Mouse (Mus musculus): ENCODE measurements around the gene Scn11a. TPM values are rescaled to one million over a fixed set of nuclear protein-coding genes. Genes with fewer than 3 reads are reported as not detected.

The Scn11a gene
- polyA plus RNA-seq, 1 experiment from 2014 or later = 0.21 TPM

DNA sequence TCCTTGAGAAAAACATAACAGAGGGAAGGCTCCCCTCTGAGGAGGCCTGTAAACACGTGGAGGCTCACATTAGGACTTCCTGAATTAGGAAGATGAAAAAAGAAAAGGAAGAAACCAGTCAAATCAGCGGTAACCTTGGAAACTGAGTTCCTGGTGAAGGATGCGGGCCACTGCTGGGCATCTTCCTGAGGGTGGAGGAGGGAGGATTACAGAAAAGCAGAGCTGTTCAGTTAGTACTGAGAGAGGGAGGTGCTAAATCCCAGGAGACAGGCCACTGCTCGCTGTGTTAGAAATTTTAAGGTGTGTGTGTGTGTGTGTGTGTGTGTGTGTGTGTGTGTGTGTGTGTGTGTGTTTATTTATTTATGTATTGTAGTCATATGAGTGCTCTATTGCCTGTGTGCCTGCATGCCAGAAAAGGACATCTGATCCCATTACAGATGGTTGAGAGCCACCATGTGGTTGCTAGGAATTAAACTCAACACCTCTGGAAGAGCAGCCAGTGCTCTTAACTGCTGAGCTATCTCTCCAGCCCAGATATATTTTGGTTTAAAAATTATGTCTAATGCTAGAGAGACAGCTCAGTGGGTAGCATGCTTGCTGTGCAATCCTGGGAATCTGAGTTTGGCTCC, 17.4 kb upstream of the Scn11a start:
- Histone ChIP-seq H3K9me3 (ENCODE audit: control insufficient read depth, low read length) (no peaks in the 10 kb centered on the region), H3K36me3 (replicated peaks; ENCODE audit: control insufficient read depth, insufficient read depth) (no peaks in the 10 kb centered on the region), H3K27ac (no peak overlapping the region), H3K4me2 (replicated peaks) (no peak overlapping the region), H3K27me3 (ENCODE audit: control insufficient read depth, insufficient read depth, low read length) (no peaks in the 10 kb centered on the region), H3K4me3 (replicated peaks; ENCODE audit: low read length) (no peak overlapping the region), H3K4me1 (replicated peaks; ENCODE audit: control insufficient read depth, insufficient read depth, low read length) (0 out of 2 replicates have a peak, but pooled peaks cover 3% of the 10 kb centered on the region), H3K9ac (no peak overlapping the region)
- no peak for DNase-seq (ENCODE audit: low spot score)
- 21% methylated on average over 4 of the region's 4 CpGs for WGBS
- ATAC-seq (ENCODE audit: low FRiP score) = no peak

DNA sequence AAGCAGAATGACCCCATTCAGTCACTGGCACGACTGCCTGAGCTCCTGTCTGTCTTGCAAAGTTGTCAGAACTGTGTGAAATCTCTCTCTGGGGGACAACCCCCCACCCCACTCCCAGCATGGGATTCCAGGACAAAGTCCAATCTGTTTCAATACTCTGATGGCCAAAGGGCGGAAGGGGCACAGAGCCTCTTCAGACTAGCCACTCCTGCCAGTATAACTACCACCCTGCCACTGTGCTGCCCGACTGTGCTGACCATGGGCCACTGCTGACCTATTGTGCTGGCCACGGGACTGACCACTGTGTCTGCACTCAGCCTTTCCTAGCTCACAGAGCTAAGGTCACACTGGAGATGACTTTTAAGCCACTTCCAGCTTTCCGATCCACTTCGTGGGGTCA, 16.8 kb upstream of the Scn11a start:
- WGBS = 25% methylated on average over 6 of the region's 6 CpGs
- Histone ChIP-seq H3K27ac (no peak overlapping the region), H3K4me2 (replicated peaks) (no peak overlapping the region), H3K27me3 (ENCODE audit: control insufficient read depth, insufficient read depth, low read length) (no peaks in the 10 kb centered on the region), H3K9me3 (ENCODE audit: control insufficient read depth, low read length) (no peaks in the 10 kb centered on the region), H3K36me3 (replicated peaks; ENCODE audit: control insufficient read depth, insufficient read depth) (no peaks in the 10 kb centered on the region), H3K4me3 (replicated peaks; ENCODE audit: low read length) (no peak overlapping the region), H3K4me1 (replicated peaks; ENCODE audit: control insufficient read depth, insufficient read depth, low read length) (0 out of 2 replicates have a peak, but pooled peaks cover 3% of the 10 kb centered on the region), H3K9ac (no peak overlapping the region)
- ATAC-seq (ENCODE audit: low FRiP score) (no peak), DNase-seq (ENCODE audit: low spot score) (no peak)

DNA sequence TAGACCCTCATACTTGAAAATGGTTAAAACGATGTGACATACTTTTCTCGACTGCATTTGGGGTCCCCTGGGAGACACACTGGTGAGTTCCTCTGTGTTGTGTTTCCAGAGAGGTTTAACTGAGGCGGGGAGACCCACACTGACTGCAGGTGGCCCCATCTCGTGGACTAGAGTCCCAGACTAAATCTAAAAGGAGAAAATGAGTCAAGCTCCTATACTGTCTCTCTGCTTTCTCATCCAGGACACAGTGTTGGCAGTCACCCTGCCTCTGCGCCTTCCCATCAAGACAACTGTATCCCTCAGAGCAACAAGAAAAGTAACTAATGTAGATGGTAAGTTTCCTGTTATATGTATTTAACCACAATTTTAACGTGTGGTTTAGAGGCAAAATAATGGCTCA, 15.9 kb upstream of the Scn11a start:
- ATAC-seq (ENCODE audit: low FRiP score) (no peak), DNase-seq (ENCODE audit: low spot score) (no peak)
- Histone ChIP-seq H3K9me3 (ENCODE audit: control insufficient read depth, low read length) (no peaks in the 10 kb centered on the region), H3K4me2 (replicated peaks) (no peak overlapping the region), H3K27me3 (ENCODE audit: control insufficient read depth, insufficient read depth, low read length) (no peaks in the 10 kb centered on the region), H3K9ac (no peak overlapping the region), H3K36me3 (replicated peaks; ENCODE audit: control insufficient read depth, insufficient read depth) (no peaks in the 10 kb centered on the region), H3K4me3 (replicated peaks; ENCODE audit: low read length) (no peak overlapping the region), H3K4me1 (replicated peaks; ENCODE audit: control insufficient read depth, insufficient read depth, low read length) (0 out of 2 replicates have a peak, but pooled peaks cover 3% of the 10 kb centered on the region), H3K27ac (no peak overlapping the region)
- 81% methylated on average over 6 of the region's 6 CpGs for WGBS

DNA sequence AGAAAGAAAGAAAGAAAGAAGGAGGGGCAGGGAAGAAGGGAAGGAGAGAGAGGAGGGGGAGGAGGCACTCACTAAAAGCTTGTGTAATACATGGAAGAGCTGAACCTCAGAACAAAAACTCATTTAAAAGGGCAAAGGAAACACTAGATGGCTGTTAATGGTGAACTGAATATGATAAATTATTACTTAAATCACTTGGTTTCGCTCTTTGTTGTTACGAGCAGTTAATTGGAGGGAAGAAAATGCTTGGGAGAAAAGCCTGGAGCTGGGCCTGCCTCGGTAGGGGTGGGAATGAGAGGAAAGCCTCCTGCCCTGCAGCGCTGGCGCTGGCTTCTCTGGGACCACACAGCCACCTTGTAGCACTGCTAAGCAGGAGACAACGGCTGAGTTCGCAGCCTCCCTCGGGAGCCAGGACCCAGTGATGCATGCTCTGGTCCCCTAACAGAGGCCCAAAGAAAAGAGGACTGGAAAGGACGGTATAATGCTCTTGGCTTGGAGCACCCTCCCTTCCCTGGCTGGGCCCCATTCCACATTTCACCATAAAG, 10.4 kb upstream of the Scn11a start:
- H3K4me1 ChIP-seq (replicated peaks; ENCODE audit: control insufficient read depth, insufficient read depth, low read length) = no peaks in the 10 kb centered on the region
- no peak overlapping the region for H3K4me3 ChIP-seq (replicated peaks; ENCODE audit: low read length)
- no peak overlapping the region for H3K9ac ChIP-seq
- ATAC-seq (ENCODE audit: low FRiP score) (no peak), DNase-seq (ENCODE audit: low spot score) (no peak)
- no peaks in the 10 kb centered on the region for H3K9me3 ChIP-seq (ENCODE audit: control insufficient read depth, low read length)
- 45% methylated on average over 9 of the region's 9 CpGs for WGBS
- no peak overlapping the region for H3K27ac ChIP-seq
- no peaks in the 10 kb centered on the region for H3K27me3 ChIP-seq (ENCODE audit: control insufficient read depth, insufficient read depth, low read length)
- no peak overlapping the region for H3K4me2 ChIP-seq (replicated peaks)
- H3K36me3 ChIP-seq (replicated peaks; ENCODE audit: control insufficient read depth, insufficient read depth) = no peaks in the 10 kb centered on the region

DNA sequence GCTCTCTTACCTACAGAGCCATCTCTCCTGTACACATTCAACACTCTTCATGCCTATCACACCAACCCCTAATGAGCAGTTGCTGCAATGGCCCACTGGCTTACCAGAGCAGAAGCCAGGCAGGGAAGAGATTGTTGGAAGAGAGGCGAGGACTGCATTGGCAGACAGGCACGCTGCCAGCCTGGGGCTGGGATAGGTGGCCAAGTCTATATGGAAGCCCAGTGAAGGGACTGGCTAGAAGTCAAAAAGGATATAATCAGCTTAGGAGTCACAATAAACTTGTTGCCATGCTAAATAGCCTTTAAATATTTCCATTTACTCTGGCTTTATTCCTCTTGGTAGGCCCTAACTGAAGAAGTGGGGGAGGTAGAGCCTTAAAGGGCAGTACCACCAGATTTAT, 5.7 kb upstream of the Scn11a start:
- WGBS = 70% methylated on average over 2 of the region's 2 CpGs
- Histone ChIP-seq H3K4me2 (replicated peaks) (no peak overlapping the region), H3K9me3 (ENCODE audit: control insufficient read depth, low read length) (no peaks in the 10 kb centered on the region), H3K27me3 (ENCODE audit: control insufficient read depth, insufficient read depth, low read length) (no peaks in the 10 kb centered on the region), H3K27ac (no peak overlapping the region), H3K9ac (no peak overlapping the region), H3K4me1 (replicated peaks; ENCODE audit: control insufficient read depth, insufficient read depth, low read length) (no peaks in the 10 kb centered on the region), H3K4me3 (replicated peaks; ENCODE audit: low read length) (no peak overlapping the region), H3K36me3 (replicated peaks; ENCODE audit: control insufficient read depth, insufficient read depth) (no peaks in the 10 kb centered on the region)
- ATAC-seq (ENCODE audit: low FRiP score) (no peak), DNase-seq (ENCODE audit: low spot score) (peak; percentile 55)

DNA sequence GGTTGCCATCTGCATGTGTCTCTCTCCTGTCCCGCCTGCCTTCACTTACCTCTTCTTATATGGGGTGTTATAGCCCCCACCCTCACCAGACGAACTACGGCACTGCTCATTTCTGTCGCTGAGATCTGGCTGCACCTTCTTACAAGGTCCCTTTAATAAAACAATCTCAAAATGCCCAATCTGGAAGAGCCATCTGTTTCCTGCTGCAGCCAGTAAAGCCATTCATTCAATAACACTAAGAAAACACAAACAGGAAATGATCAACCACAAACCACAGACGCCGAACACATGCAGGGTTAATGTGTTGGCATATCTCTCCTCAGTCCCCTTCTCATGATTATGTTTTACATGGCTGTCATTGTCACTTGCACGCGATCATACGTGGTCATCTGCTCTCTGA, 1.5 kb downstream of the Scn11a start:
- no peaks in the 10 kb centered on the region for H3K36me3 ChIP-seq (replicated peaks; ENCODE audit: control insufficient read depth, insufficient read depth)
- no peak overlapping the region for H3K9ac ChIP-seq
- no peaks in the 10 kb centered on the region for H3K9me3 ChIP-seq (ENCODE audit: control insufficient read depth, low read length)
- no peak overlapping the region for H3K4me3 ChIP-seq (replicated peaks; ENCODE audit: low read length)
- no peak for DNase-seq (ENCODE audit: low spot score)
- H3K27ac ChIP-seq = no peak overlapping the region
- H3K27me3 ChIP-seq (ENCODE audit: control insufficient read depth, insufficient read depth, low read length) = no peaks in the 10 kb centered on the region
- WGBS = 82% methylated on average over 9 of the region's 9 CpGs
- H3K4me1 ChIP-seq (replicated peaks; ENCODE audit: control insufficient read depth, insufficient read depth, low read length) = no peaks in the 10 kb centered on the region
- H3K4me2 ChIP-seq (replicated peaks) = no peak overlapping the region
- ATAC-seq (ENCODE audit: low FRiP score) = no peak

DNA sequence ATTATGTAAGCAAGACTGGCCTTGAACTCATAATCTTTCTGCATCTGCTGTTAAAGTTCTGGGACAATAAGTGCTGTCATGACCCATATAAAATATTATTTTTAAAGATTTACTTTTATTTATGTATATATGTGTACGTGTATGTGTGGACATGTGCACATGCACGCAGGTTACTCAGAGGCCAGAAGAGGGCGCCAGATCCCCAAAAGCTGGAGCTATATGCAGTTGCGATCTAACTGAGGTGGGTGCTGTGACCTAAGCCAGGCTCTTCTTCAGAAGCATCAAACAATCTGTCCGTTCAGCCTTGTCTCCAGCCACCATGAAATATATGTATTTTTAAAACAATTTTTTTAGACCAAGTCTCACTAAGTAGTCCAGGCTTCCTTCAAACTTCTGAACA, 11.6 kb downstream of the Scn11a start:
- no peak overlapping the region for H3K4me3 ChIP-seq (replicated peaks; ENCODE audit: low read length)
- no peak for ATAC-seq (ENCODE audit: low FRiP score)
- WGBS = 97% methylated on average over 5 of the region's 5 CpGs

DNA sequence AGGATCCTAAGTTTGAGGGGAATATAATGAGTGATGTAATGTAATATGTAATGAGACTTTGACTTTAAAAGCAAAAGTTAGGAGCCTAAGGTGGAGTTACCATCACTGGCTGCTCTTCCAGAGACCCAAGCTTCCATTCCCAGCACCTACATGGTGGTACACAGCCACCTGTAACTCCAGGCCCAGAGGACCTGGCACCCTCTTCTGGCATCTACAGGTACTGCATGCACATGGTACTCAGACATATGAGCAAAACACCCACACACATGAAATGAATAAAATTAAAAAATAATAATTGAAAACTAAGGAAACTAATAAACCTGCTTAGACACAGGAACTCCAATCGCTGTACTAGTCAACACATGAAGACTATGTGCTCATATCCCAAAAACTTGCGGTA, 18.8 kb downstream of the Scn11a start:
- no peaks in the 10 kb centered on the region for H3K27me3 ChIP-seq (ENCODE audit: control insufficient read depth, insufficient read depth, low read length)
- no peak overlapping the region for H3K4me2 ChIP-seq (replicated peaks)
- no peak overlapping the region for H3K27ac ChIP-seq
- ATAC-seq (ENCODE audit: low FRiP score) = no peak
- no peak overlapping the region for H3K9ac ChIP-seq
- 82% methylated on average over 2 of the region's 2 CpGs for WGBS
- H3K9me3 ChIP-seq (ENCODE audit: control insufficient read depth, low read length) = no peaks in the 10 kb centered on the region
- H3K36me3 ChIP-seq (replicated peaks; ENCODE audit: control insufficient read depth, insufficient read depth) = no peaks in the 10 kb centered on the region
- peaks cover 16% of the 10 kb centered on the region for H3K4me1 ChIP-seq (replicated peaks; ENCODE audit: control insufficient read depth, insufficient read depth, low read length)
- no peak overlapping the region for H3K4me3 ChIP-seq (replicated peaks; ENCODE audit: low read length)
- DNase-seq (ENCODE audit: low spot score) = no peak

More for the DNA sequence above, 11.6 kb downstream of the Scn11a start:
- no peak overlapping the region for H3K9ac ChIP-seq
- H3K27me3 ChIP-seq (ENCODE audit: control insufficient read depth, insufficient read depth, low read length) = no peaks in the 10 kb centered on the region
- H3K36me3 ChIP-seq (replicated peaks; ENCODE audit: control insufficient read depth, insufficient read depth) = no peaks in the 10 kb centered on the region
- no peak overlapping the region for H3K4me2 ChIP-seq (replicated peaks)
- DNase-seq (ENCODE audit: low spot score) = no peak
- H3K9me3 ChIP-seq (ENCODE audit: control insufficient read depth, low read length) = no peaks in the 10 kb centered on the region
- no peaks in the 10 kb centered on the region for H3K4me1 ChIP-seq (replicated peaks; ENCODE audit: control insufficient read depth, insufficient read depth, low read length)
- no peak overlapping the region for H3K27ac ChIP-seq

DNA sequence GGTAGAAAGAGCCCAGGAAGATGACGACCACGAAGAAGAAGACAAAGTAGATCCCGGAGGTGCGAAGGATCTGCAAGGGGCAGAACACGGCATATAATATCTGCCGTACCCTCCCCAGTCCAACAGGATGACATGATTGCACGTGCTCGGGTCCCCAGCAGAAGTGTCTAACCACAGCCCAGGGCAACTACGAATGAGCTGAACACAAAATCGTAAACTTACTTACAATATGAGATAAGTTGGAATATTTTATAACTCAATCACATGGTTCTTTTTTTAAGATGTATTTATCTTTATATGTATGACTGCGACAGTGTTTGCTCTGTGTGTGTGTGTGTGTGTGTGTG, 20.8 kb downstream of the Scn11a start:
- H3K4me3 ChIP-seq (replicated peaks; ENCODE audit: low read length) = no peak overlapping the region
- no peaks in the 10 kb centered on the region for H3K9me3 ChIP-seq (ENCODE audit: control insufficient read depth, low read length)
- H3K4me1 ChIP-seq (replicated peaks; ENCODE audit: control insufficient read depth, insufficient read depth, low read length) = peaks cover 16% of the 10 kb centered on the region
- 88% methylated on average over 11 of the region's 11 CpGs for WGBS
- H3K27ac ChIP-seq = no peak overlapping the region
- no peak overlapping the region for H3K4me2 ChIP-seq (replicated peaks)
- DNase-seq (ENCODE audit: low spot score) (no peak), ATAC-seq (ENCODE audit: low FRiP score) (no peak)
- no peak overlapping the region for H3K9ac ChIP-seq
- no peaks in the 10 kb centered on the region for H3K27me3 ChIP-seq (ENCODE audit: control insufficient read depth, insufficient read depth, low read length)
- no peaks in the 10 kb centered on the region for H3K36me3 ChIP-seq (replicated peaks; ENCODE audit: control insufficient read depth, insufficient read depth)
